Comparison of ENCODE assay signal across 28 mouse cellular contexts in genomic region chr1:76081700-76082099, GRCm38 (mm10).
"Had no signal": no experiment of that assay in that cellular context is flagged by ENCODE, and none has a peak within 500 bp of the region (broad histone marks: within the 10 kb centered on the region; RNA-seq: fewer than 3 reads in every experiment).

No protein-coding gene starts in this region.

- H3K27me3 ChIP-seq: heart, embryonic 13.5 days; heart, embryonic 15.5 days; hindbrain, embryonic 13.5 days; hindbrain, embryonic 15.5 days; kidney, embryonic 15.5 days; limb, embryonic 12.5 days; liver, embryonic 13.5 days; liver, embryonic 15.5 days had no signal

- H3K4me3 ChIP-seq: heart, adult 2 months; heart, embryonic 13.5 days; heart, embryonic 15.5 days; hindbrain, embryonic 13.5 days; hindbrain, embryonic 15.5 days; kidney, embryonic 15.5 days; limb, embryonic 12.5 days; liver, embryonic 13.5 days; liver, embryonic 15.5 days had no signal

- H3K4me1 ChIP-seq: hindbrain, embryonic 15.5 days; kidney, embryonic 15.5 days; liver, embryonic 13.5 days; liver, embryonic 15.5 days had no signal

- DNase-seq: gastrocnemius, postnatal 14 days; gastrocnemius, postnatal 36 days; heart, adult 2 months; heart, postnatal 14 days; heart, postnatal 36 days; kidney, adult 11 months; kidney, adult 2 months; kidney, adult 9 months; kidney, postnatal 14 days; kidney, postnatal 36 days; layer of hippocampus, adult 9-11 months; layer of hippocampus, postnatal 36 days; left cerebral cortex, postnatal 4 days; liver; liver, embryonic 13.5 days; liver, postnatal 0 days had no signal

- H3K27ac ChIP-seq: heart, adult 2 months; heart, embryonic 13.5 days; heart, embryonic 15.5 days; hindbrain, embryonic 13.5 days; hindbrain, embryonic 15.5 days; hindbrain, postnatal 0 days; kidney, embryonic 15.5 days; kidney, postnatal 0 days; limb, embryonic 12.5 days; liver, embryonic 13.5 days; liver, embryonic 15.5 days had no signal

- H3K9ac ChIP-seq: heart, embryonic 13.5 days; heart, embryonic 15.5 days; hindbrain, embryonic 13.5 days; hindbrain, embryonic 15.5 days; kidney, embryonic 15.5 days; limb, embryonic 12.5 days; liver, embryonic 13.5 days; liver, embryonic 15.5 days; liver, postnatal 0 days had no signal

- H3K9me3 ChIP-seq: heart, embryonic 13.5 days; heart, embryonic 15.5 days; hindbrain, embryonic 13.5 days; hindbrain, embryonic 15.5 days; kidney, embryonic 15.5 days; limb, embryonic 12.5 days; liver, embryonic 13.5 days; liver, embryonic 15.5 days had no signal

- ATAC-seq: hindbrain, postnatal 0 days; intestine, embryonic 16.5 days; liver, postnatal 0 days had no signal

- H3K4me2 ChIP-seq: heart, embryonic 11.5 days; heart, embryonic 13.5 days; heart, embryonic 15.5 days; hindbrain, embryonic 13.5 days; hindbrain, embryonic 15.5 days; kidney, embryonic 15.5 days; limb, embryonic 12.5 days; liver, embryonic 11.5 days; liver, embryonic 13.5 days; liver, embryonic 15.5 days had no signal

- H3K36me3 ChIP-seq: heart, embryonic 13.5 days; heart, embryonic 15.5 days; hindbrain, embryonic 13.5 days; hindbrain, embryonic 15.5 days; kidney, embryonic 15.5 days; limb, embryonic 12.5 days; liver, embryonic 13.5 days; liver, embryonic 15.5 days had no signal
